Mouse (Mus musculus): Measurements from ENCODE around the gene Atg2a.

The Atg2a gene

GRCm38 (mm10) chr19:6247526-6248300 is 6.2 kb downstream of the Atg2a start:
- in situ Hi-C loops (cut with MboI, MseI): no loop called here

GRCm38 (mm10) chr19:6253021-6253420 is 11.6 kb downstream of the Atg2a start:
- in situ Hi-C loops (cut with MboI, MseI): loop anchor here (5.0 kb wide), 1 partner anchor 51 kb away; no protein-coding TSS in a partner anchor

GRCm38 (mm10) chr19:6260428-6260827 is 19.0 kb downstream of the Atg2a start:
- in situ Hi-C loops (cut with MboI, MseI): no loop called here

- in situ Hi-C loops (cut with MboI, MseI): no loop called here
Observed at GRCm38 (mm10) chr19:6260946-6261345, 19.5 kb downstream of the Atg2a start.

GRCm38 (mm10) chr19:6261379-6261778 is 19.9 kb downstream of the Atg2a start:
- in situ Hi-C loops (cut with MboI, MseI): no loop called here

DNA sequence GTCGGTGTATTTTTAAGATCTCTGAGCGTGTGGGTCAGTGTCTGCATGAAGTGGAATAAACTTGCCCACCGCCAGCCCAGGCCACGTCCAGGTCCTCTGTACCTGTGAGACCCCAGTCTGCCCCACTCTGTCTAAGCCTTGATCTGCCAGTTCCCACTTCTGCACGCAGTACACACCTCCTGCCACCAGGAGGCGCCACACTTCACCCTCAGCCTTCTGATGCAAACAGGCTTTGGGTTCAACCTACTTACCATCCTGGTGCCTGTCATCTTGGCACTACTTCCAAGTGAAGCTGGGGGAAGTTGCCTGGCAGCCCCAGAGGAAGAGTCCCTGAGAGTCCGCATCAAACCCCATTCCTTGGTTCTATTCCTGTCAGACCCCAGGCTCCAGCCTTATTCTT is 20.8 kb downstream of the Atg2a start:
- in situ Hi-C loops (cut with MboI, MseI): no loop called here

DNA sequence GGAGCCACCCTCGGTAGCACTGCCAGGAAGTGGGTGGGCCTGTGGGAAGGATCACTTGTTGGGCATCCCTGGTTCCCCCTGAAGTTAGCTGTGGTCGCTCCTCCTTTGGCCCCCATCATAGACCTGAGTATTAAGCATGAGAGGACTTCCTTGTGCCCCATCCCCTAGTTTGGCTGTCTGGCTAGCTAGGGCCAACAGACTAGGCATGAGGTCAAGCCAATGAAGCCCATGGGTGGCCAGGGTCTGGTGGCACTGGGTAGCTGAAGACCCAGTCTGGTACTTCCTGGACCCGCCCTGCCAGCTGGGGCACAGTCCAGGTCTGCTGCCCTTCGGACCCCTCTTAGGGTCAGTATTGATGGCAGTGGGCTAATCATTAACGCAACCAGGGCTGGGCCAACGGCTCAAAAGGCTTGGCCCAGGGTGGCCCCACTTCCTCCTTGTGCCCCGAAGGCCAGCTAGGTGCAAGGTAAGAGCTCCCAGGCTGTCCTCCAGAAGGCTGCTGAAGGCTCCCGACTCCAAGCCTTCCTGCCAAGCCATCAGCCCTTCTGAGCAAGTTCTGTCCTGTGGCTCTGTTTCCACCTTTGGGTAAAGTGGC is 21.5 kb downstream of the Atg2a start:
- in situ Hi-C loops (cut with MboI, MseI): no loop called here

DNA sequence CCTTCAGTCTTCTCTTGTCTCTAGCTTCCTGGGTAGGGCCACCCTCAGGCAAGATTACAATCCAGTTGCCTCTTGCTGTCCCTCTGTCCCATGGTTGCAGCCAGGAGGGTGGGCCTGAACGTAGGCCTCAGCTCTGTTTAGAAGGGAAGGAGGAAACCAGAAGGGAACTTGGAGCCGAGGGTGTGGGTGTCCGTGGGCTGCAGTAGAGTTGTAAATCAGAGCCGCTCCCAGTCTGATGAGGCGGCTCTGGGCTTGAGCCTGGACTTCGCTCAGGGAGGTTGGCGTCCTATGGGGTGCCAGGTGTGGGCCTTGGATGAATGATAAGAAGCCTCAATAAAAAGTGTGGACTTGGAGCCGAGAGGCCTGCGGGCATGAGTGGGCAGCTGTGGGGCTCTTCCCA is 22.7 kb downstream of the Atg2a start:
- in situ Hi-C loops (cut with MboI, MseI): no loop called here

GRCm38 (mm10) chr19:6264945-6265344 is 23.5 kb downstream of the Atg2a start:
- in situ Hi-C loops (cut with MboI, MseI): no loop called here

GRCm38 (mm10) chr19:6265727-6266182 is 24.3 kb downstream of the Atg2a start:
- in situ Hi-C loops (cut with MboI, MseI): no loop called here

DNA sequence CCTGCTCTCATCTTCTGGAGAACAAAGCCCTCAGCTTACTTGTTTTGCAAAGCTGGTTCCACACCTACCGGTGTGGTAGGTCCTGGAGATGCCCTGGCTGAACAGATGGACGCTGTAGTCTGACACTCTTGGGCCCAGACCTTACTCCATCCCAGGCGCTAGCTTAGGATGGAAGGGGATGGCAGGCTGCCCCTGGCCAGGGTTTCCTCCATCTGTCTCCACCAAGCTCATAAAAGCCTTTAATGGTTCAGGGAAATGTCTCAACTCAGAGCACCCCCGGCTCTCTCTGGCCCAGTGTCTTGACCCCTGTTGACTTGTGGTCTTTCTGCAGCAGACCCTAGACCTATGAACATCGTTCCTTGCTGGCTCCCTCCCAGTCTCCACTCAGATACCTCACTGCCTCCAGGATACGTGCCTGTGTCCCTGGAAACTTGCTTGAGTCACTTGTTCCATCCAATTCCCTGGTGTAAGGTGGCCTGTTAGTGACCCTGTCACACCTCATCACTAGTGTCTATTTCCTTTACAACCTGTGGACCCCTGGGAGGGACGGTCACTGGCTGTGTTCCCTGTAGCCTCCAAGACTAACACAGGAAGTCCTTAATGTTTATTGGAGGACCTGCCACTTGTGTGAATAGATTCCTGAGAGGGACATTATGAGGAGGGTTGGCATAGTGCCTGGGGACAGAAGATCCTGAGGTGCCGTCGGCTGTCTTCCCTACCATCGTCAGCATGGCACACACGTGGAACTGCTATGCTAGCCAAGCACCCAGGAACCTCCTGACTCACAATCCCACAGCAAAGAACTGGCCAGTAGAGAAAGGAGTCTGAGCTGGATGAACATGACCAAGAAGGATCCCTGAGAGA is 26.1 kb downstream of the Atg2a start:
- in situ Hi-C loops (cut with MboI, MseI): no loop called here

GRCm38 (mm10) chr19:6268170-6268528 is 26.7 kb downstream of the Atg2a start:
- in situ Hi-C loops (cut with MboI, MseI): no loop called here

DNA sequence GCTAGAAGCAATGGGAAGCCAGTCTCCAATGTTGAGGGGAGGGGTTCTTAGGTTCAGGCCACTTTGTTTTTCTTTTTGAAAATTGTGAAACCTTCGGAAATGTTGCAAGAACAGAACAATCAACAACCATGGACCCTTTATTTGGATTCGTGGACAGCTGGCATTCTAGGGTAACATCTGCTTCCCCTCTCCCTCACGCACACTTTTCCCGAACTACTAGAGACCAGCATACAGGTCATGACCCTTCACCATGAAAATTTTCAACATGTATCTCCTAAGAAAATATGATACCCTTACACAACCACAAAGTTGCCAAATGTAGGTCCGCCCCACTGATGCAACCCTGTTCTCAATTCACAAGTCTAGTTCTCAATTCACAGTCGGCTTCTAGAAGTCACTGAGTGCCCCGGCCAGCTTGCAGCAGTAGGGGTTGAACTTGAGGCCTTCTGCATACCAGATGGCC is 27.2 kb downstream of the Atg2a start:
- in situ Hi-C loops (cut with MboI, MseI): no loop called here

DNA sequence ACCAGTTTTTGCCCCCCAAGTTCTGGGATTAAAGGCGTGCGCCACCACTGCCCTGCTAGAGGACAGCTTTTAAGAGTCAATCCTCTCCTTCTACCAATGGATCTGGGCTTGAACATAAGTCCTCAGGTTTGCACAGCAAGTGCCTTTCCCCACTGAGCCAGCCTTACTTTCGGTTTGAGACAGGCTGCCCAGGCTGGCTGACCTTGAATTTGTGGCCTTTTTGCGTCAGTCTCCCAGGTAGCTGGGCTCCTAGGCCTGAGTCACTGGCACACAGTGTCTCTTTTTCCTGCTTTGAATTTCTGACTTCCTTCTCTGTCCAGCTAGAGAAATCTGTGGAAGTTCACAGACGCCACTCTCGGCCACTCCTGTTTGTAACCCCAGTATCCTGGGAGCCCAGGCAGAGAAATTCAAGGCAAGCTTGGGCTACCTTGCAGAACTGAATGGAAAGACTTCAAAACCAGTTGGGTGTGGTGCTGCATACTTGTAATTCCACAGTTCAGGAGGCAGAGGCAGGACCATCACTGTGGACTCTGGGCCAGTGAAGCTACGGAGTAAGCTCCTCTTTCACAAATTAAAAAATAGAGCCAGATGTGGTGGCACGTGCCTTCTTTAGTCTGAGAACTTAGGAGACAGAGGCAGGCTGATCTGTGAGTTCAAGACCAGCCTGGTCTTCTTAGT is 28.5 kb downstream of the Atg2a start:
- in situ Hi-C loops (cut with MboI, MseI): loop anchor here (5.0 to 10.0 kb wide), 2 partner anchors 37 to 1225 kb away; partner anchors contain the start of genes Atl3 and Cdc42bpg

DNA sequence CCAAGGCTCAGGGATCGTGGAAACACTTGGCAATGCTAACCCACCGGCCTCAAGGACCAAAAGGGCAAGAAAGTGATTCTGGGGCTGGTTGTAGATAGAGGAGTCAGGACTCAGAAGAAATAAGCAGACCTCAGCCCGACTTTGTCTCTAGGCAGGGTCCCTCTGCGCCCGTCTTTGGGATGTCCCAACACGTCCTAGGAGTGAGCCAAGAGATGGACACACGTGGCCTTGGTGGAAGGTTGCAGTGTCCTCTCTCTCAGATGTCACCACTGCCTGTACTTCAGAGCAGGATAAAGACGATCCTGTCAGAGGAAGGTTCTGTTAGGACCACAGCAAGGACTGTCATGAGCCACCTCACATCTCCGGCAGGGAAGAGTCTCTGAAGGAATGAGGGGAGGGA is 29.2 kb downstream of the Atg2a start:
- in situ Hi-C loops (cut with MboI, MseI): loop anchor here (5.0 to 10.0 kb wide), 2 partner anchors 37 to 1224 kb away; partner anchors contain the start of genes Atl3 and Cdc42bpg

DNA sequence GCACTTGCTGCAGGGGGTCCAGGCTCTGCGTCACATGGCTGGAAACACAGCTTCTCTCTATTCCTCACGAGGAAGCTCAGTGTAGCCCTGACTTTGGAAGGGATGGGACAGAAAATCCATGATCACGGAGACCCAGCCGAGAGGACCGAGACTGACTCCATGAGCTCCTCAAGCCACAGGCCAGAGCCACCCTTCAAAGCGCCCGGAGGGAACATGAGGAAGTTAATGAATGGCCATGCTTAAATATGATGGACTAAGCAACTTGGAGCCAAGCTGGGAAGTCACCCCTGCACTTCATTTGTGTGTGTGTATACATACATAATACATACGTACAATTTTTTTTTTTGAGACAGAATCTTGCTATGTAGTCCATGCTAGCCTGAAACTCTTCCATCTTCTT is 29.7 kb downstream of the Atg2a start:
- in situ Hi-C loops (cut with MboI, MseI): loop anchor here (5.0 to 10.0 kb wide), 2 partner anchors 36 to 1224 kb away; partner anchors contain the start of genes Atl3 and Cdc42bpg

DNA sequence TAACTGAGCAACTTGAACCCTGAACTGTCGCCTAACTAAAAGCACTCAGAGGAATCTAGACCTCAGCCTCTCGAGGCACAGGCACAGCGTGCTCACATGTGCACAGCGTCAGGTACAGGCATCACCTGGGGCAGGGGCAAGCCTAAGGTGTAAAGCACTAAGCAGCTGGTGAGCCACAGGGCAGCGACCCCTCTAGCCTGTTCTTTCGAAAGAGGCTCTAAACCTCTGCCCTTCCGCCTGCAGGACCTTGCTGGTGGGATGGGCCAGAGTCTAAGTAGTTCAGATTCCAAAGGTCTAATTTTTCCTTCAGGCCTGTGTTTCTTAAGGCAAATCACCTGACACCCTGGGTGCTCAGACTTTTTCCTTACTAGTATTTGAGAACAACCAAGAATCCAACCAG is 30.6 kb downstream of the Atg2a start:
- in situ Hi-C loops (cut with MboI, MseI): loop anchor here (5.0 to 10.0 kb wide), 2 partner anchors 35 to 1223 kb away; partner anchors contain the start of genes Atl3 and Cdc42bpg

GRCm38 (mm10) chr19:6272738-6273137 is 31.3 kb downstream of the Atg2a start:
- in situ Hi-C loops (cut with MboI, MseI): loop anchor here (5.0 to 10.0 kb wide), 2 partner anchors 35 to 1222 kb away; partner anchors contain the start of genes Atl3 and Cdc42bpg

DNA sequence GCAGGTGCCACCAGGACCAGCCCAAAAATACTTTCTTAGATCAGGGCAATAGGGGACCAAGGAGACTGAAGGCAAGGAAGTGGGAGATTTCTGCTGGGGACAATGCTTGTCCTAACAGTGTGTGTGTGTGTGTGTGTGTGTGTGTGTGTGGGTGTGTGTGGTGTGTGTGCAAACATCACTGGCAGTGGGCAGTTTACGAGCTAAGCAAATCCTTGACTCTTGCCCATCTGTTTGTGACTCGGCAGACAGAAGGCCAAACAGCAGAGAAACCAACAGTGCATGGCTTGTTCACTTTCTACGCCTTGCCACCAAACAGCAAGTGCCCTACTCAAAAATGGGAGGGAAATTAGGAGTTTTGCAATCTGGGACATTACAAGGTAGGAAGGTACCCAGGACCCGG is 32.1 kb downstream of the Atg2a start:
- in situ Hi-C loops (cut with MboI, MseI): loop anchor here (5.0 to 10.0 kb wide), 2 partner anchors 34 to 1221 kb away; partner anchors contain the start of genes Atl3 and Cdc42bpg

- in situ Hi-C loops (cut with MboI, MseI): loop anchor here (5.0 to 10.0 kb wide), 2 partner anchors 33 to 1221 kb away; partner anchors contain the start of genes Atl3 and Cdc42bpg
Observed at GRCm38 (mm10) chr19:6273998-6274608, 32.6 kb downstream of the Atg2a start.

Measured in regulatory T cell (primary cell).